Mouse (Mus musculus): ENCODE measurements around the gene Hmgcs2. TPM values are rescaled to one million over a fixed set of nuclear protein-coding genes. Genes with fewer than 3 reads are reported as not detected.

Gene Hmgcs2
- total and polyA plus RNA-seq, 3 experiments: 0.12 to 0.81 TPM; not detected in 1

DNA sequence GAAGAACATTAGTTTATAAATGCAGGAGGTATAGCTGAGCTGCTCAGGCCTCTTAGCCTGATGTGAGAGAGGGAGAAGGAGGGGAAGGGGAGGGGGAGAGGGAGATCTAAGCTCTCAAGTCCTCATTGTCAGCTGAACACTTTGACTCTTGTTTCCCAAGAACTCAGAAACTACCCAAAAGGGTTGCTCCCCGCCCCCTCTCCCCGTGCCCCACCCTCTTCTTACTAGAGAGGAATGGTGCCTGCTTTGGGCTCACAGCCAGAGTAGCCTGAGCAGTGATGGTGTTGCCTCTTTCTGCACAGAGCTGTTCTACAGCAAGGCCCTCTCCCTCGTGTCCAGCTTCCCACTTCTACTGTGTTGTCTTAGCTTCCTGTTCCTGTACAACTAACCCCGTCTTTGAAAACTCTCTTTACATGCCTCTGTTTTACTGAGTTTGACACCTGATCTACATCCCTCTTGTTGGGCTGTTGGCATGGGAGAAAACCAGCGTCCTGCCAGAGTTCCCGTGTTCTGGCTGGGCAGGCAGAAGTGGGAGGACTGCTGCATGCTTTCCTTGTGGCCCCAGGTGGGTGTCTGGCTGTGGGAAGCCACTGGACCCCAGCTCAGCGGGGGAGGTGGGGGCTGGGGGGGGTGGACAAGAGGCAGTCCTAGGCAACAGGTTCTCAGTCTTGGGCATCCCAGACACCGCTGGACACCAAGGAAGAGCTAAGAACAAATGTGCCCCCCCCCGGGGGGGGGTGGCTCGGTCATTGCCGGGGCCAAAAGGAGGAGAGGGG lies 6.4 kb upstream of the Hmgcs2 start:
- no peaks in the 10 kb centered on the region for H3K79me2 ChIP-seq (ENCODE audit: control insufficient read depth, insufficient read depth, low read length, poor library complexity)
- TF ChIP-seq MXI1 (IDR thresholded peaks at IDR 0.05; ENCODE audit: low read depth, low read length): no peak
- TF ChIP-seq TAL1 (IDR thresholded peaks at IDR 0.05; ENCODE audit: low read length): no peak
- TF ChIP-seq RCOR1 (IDR thresholded peaks at IDR 0.05; ENCODE audit: low read depth, low read length): no peak
- no peak for TF ChIP-seq ZNF384 (IDR thresholded peaks at IDR 0.05; ENCODE audit: low read depth, low read length)
- TF ChIP-seq HCFC1 (IDR thresholded peaks at IDR 0.05; ENCODE audit: low read depth, low read length): no peak
- no peak for TF ChIP-seq USF1 (IDR thresholded peaks at IDR 0.05; ENCODE audit: low read depth, low read length)
- no peak for TF ChIP-seq MAX (IDR thresholded peaks at IDR 0.05; ENCODE audit: low read length)
- no peak for TF ChIP-seq CTCF (IDR thresholded peaks at IDR 0.05 in 2 of 3, conservative IDR thresholded peaks at IDR 0.05 in 1 of 3; ENCODE audit: control insufficient read depth in 1 of 3, insufficient read depth in 1 of 3, low read depth in 2 of 3, low read length in 3 of 3, poor library complexity in 1 of 3, severe bottlenecking in 1 of 3)
- TF ChIP-seq MAZ (IDR thresholded peaks at IDR 0.05; ENCODE audit: low read depth, low read length): no peak
- no peak for TF ChIP-seq POLR2AphosphoS5 (IDR thresholded peaks at IDR 0.05; ENCODE audit: borderline replicate concordance, low read depth, low read length)
- TF ChIP-seq CHD2 (IDR thresholded peaks at IDR 0.05; ENCODE audit: low read length): no peak
- TF ChIP-seq TBP (IDR thresholded peaks at IDR 0.05; ENCODE audit: low read depth, low read length): no peak
- TF ChIP-seq ZMIZ1 (IDR thresholded peaks at IDR 0.05; ENCODE audit: low read depth, low read length): no peak
- no peak for TF ChIP-seq TCF12 (IDR thresholded peaks at IDR 0.05; ENCODE audit: low read depth, low read length)
- no peak for TF ChIP-seq BHLHE40 (IDR thresholded peaks at IDR 0.05; ENCODE audit: borderline replicate concordance, low read depth, low read length)
- TF ChIP-seq RAD21 (IDR thresholded peaks at IDR 0.05; ENCODE audit: low read depth, low read length): no peak
- no peak for TF ChIP-seq ETS1 (IDR thresholded peaks at IDR 0.05; ENCODE audit: low read depth, low read length)
- no peak for TF ChIP-seq KAT2A (conservative IDR thresholded peaks at IDR 0.05; ENCODE audit: low read depth, low read length)
- no peak for TF ChIP-seq ZKSCAN1 (IDR thresholded peaks at IDR 0.05; ENCODE audit: low read depth, low read length)
- no peak for TF ChIP-seq MYC (IDR thresholded peaks at IDR 0.05; ENCODE audit: low read depth, low read length)
- no peak overlapping the region for H3K9ac ChIP-seq (ENCODE audit: control insufficient read depth, low read depth, low read length, poor library complexity, severe bottlenecking)
- DNase-seq (ENCODE audit: low read depth, low spot score): peak; percentile 15
- no peaks in the 10 kb centered on the region for H3K36me3 ChIP-seq (ENCODE audit: control insufficient read depth in 1 of 2, insufficient read depth in 2 of 2, low read length in 2 of 2)
- H3K27ac ChIP-seq (ENCODE audit: control insufficient read depth, low read depth, low read length): no peak overlapping the region
- H3K27me3 ChIP-seq (ENCODE audit: control insufficient read depth in 1 of 2, insufficient read depth in 2 of 2, low read length in 2 of 2): peaks cover 4 to 13% of the 10 kb centered on the region in 2 experiments
- no peak overlapping the region for H3K4me3 ChIP-seq (ENCODE audit: control insufficient read depth in 1 of 2, insufficient read depth in 1 of 2, low read depth in 2 of 2, low read length in 2 of 2)
- H3K9me3 ChIP-seq (replicated peaks; ENCODE audit: insufficient read depth, low read length): no peaks in the 10 kb centered on the region
- H3K4me1 ChIP-seq (ENCODE audit: control insufficient read depth in 1 of 2, insufficient read depth in 2 of 2, low read length in 2 of 2): peaks cover 0 to 2% of the 10 kb centered on the region in 2 experiments; a peak in 1 of 4 replicates

DNA sequence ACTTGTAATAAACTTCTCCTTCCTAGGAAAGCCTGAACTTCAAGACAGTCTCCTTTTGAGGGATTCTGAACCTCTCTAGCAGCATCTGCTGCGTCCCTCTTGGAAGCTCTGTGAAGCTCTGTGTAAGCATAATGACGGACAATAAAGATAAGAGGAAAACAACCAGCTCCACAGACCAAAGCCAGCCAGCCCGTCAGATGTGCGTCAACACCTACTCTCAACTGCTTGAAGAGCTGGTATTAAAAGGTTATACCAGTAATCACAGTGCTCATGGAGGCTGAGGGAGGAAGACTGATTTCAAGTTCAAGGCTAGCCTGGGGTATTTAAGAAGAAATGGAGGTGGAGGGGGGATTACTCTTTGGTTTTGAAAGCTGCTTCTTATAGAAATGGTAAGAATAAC lies 553 bp upstream of the Hmgcs2 start:
- H3K36me3 ChIP-seq (ENCODE audit: control insufficient read depth in 1 of 2, insufficient read depth in 2 of 2, low read length in 2 of 2): peaks cover 0 to 9% of the 10 kb centered on the region in 2 experiments; a peak in 2 of 4 replicates
- H3K27ac ChIP-seq (ENCODE audit: control insufficient read depth, low read depth, low read length): no peak overlapping the region
- TF ChIP-seq TAL1 (IDR thresholded peaks at IDR 0.05; ENCODE audit: low read length) (no peak), USF1 (IDR thresholded peaks at IDR 0.05; ENCODE audit: low read depth, low read length) (no peak), HCFC1 (IDR thresholded peaks at IDR 0.05; ENCODE audit: low read depth, low read length) (no peak), MYC (IDR thresholded peaks at IDR 0.05; ENCODE audit: low read depth, low read length) (no peak), ETS1 (IDR thresholded peaks at IDR 0.05; ENCODE audit: low read depth, low read length) (no peak), ZKSCAN1 (IDR thresholded peaks at IDR 0.05; ENCODE audit: low read depth, low read length) (no peak), POLR2AphosphoS5 (IDR thresholded peaks at IDR 0.05; ENCODE audit: borderline replicate concordance, low read depth, low read length) (no peak)
- peaks cover 4 to 13% of the 10 kb centered on the region in 2 experiments for H3K4me1 ChIP-seq (ENCODE audit: control insufficient read depth in 1 of 2, insufficient read depth in 2 of 2, low read length in 2 of 2)
- H3K9ac ChIP-seq (ENCODE audit: control insufficient read depth, low read depth, low read length, poor library complexity, severe bottlenecking): no peak overlapping the region
- no peak overlapping the region for H3K4me3 ChIP-seq (ENCODE audit: control insufficient read depth in 1 of 2, insufficient read depth in 1 of 2, low read depth in 2 of 2, low read length in 2 of 2)
- peaks cover 1 to 5% of the 10 kb centered on the region in 2 experiments; a peak in 3 of 4 replicates for H3K27me3 ChIP-seq (ENCODE audit: control insufficient read depth in 1 of 2, insufficient read depth in 2 of 2, low read length in 2 of 2)
- DNase-seq (ENCODE audit: low read depth, low spot score): peak; percentile 11
- no peaks in the 10 kb centered on the region for H3K79me2 ChIP-seq (ENCODE audit: control insufficient read depth, insufficient read depth, low read length, poor library complexity)
- H3K9me3 ChIP-seq (replicated peaks; ENCODE audit: insufficient read depth, low read length): no peaks in the 10 kb centered on the region

Measured in MEL (cell line).